Mouse (Mus musculus): ENCODE measurements around the gene Cdc42se1. TPM values are rescaled to one million over a fixed set of nuclear protein-coding genes. Genes with fewer than 3 reads are reported as not detected.

Gene Cdc42se1
- polyA plus RNA-seq, 1 experiment from 2014 or later, result 72.9 TPM

DNA sequence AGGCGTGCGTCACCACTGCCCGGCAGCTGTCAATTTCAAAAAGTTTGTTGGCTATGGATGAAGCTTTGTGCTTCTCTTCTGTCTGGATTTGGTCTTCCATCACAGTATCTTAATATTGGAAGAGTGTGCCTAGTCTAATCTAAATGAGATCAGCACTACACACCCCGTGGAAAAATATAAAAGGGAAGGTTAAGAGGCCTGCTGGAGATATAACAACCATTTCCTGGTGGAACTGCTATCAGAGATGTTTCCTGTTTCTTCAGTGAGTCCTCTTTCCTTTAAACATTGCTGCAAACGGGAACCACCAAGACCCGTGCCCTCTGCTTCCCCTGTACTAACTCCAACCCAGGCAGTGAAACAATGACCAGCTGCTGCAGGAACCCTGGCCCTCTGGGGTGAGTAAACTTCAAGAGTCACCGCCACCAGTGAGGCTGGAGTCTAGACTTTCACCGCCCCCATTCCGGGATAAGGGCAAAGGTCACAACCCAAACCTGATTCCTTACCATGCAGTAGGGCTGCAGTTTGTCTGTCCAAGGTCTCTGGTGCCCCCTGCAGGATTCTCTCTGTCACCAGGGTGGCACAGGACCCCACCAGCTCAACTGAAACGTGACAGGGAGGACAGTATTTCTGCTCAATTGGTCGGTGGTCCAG lies 34.7 kb downstream of the Cdc42se1 start:
- H3K27me3 ChIP-seq (replicated peaks; ENCODE audit: control insufficient read depth, insufficient read depth, low read length), result no peaks in the 10 kb centered on the region
- H3K4me2 ChIP-seq (ENCODE audit: low read length), result no peak overlapping the region
- no peak overlapping the region for H3K9ac ChIP-seq (replicated peaks; ENCODE audit: low read depth, low read length)
- ATAC-seq, result no peak
- peaks cover 26% of the 10 kb centered on the region for H3K36me3 ChIP-seq (ENCODE audit: control insufficient read depth, insufficient read depth)
- H3K4me3 ChIP-seq (replicated peaks; ENCODE audit: low read length), result no peak overlapping the region
- no peaks in the 10 kb centered on the region for H3K9me3 ChIP-seq (ENCODE audit: control insufficient read depth, low read length)
- 55% methylated on average over 11 of the region's 11 CpGs for WGBS
- H3K27ac ChIP-seq (ENCODE audit: low read length), result no peak overlapping the region
- no peaks in the 10 kb centered on the region for H3K4me1 ChIP-seq (replicated peaks; ENCODE audit: control insufficient read depth, insufficient read depth, low read length)

DNA sequence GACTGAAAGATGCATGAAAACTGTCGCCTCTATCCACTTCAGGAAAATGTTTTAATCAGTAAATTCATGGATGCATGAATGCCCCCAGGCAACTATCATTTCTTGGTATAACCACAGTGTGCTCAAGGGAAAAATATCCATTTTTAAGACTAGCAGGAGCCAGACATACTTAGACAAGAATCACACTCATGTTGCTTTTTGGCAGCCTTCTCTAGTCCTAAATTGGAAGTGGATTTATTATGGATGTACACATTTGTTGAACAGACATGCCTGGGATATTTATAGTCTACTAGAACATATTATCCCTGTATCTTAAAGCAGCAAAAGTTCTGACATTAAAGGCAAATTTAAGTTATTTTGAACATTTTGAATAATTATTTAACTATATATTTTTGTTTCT lies 36.2 kb downstream of the Cdc42se1 start:
- Histone ChIP-seq H3K9me3 (ENCODE audit: control insufficient read depth, low read length) (no peaks in the 10 kb centered on the region), H3K27ac (ENCODE audit: low read length) (no peak overlapping the region), H3K36me3 (ENCODE audit: control insufficient read depth, insufficient read depth) (peaks cover 17% of the 10 kb centered on the region), H3K9ac (replicated peaks; ENCODE audit: low read depth, low read length) (no peak overlapping the region), H3K4me2 (ENCODE audit: low read length) (no peak overlapping the region), H3K4me3 (replicated peaks; ENCODE audit: low read length) (no peak overlapping the region), H3K4me1 (replicated peaks; ENCODE audit: control insufficient read depth, insufficient read depth, low read length) (no peaks in the 10 kb centered on the region), H3K27me3 (replicated peaks; ENCODE audit: control insufficient read depth, insufficient read depth, low read length) (no peaks in the 10 kb centered on the region)
- WGBS, result 83% methylated on average over 1 of the region's 1 CpGs
- ATAC-seq, result no peak

DNA sequence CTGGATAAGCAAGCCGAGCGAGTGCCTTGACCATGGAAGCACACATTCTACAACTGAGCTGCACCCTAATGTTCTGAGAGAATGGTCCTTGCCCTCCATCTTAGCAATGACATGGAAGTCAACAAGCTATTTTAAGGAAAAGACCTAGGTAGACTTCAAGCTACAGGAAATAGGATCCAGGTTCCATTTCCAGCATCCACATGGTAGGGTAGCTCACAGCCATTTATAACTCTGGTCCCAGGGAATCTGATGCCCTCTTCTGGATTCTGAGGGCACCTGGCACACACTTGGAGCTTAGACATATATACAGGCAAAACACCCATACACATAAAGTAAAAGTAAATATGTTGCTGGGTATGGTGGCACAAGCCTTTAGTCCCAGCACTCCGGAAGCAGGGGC lies 37.5 kb downstream of the Cdc42se1 start:
- Histone ChIP-seq H3K9me3 (ENCODE audit: control insufficient read depth, low read length) (no peaks in the 10 kb centered on the region), H3K9ac (replicated peaks; ENCODE audit: low read depth, low read length) (no peak overlapping the region), H3K4me1 (replicated peaks; ENCODE audit: control insufficient read depth, insufficient read depth, low read length) (no peaks in the 10 kb centered on the region), H3K4me2 (ENCODE audit: low read length) (no peak overlapping the region), H3K36me3 (ENCODE audit: control insufficient read depth, insufficient read depth) (peaks cover 17% of the 10 kb centered on the region), H3K27ac (ENCODE audit: low read length) (no peak overlapping the region), H3K27me3 (replicated peaks; ENCODE audit: control insufficient read depth, insufficient read depth, low read length) (no peaks in the 10 kb centered on the region), H3K4me3 (replicated peaks; ENCODE audit: low read length) (no peak overlapping the region)
- 97% methylated on average over 3 of the region's 3 CpGs for WGBS
- no peak for ATAC-seq

DNA sequence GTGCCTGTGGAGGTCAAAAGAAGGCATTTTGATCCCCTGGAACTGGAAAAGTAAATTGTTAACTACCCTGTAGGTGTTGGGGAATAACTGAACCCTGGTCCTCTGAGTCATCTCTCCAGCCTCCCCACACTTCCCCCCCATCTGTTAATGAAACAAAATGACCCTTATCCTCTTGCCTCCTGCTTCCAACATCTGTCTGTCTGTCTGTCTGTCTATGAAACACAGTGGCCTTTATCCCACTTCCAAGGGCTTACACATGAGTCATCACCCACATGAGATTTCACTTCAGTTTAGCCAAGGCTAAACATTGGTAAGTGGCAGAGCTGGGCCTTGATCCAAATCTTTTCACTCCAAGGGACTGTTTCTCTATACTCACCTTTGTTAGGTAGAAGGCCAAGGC lies 39.3 kb downstream of the Cdc42se1 start:
- H3K4me3 ChIP-seq (replicated peaks; ENCODE audit: low read length), result no peak overlapping the region
- no peak overlapping the region for H3K4me2 ChIP-seq (ENCODE audit: low read length)
- no peaks in the 10 kb centered on the region for H3K9me3 ChIP-seq (ENCODE audit: control insufficient read depth, low read length)
- H3K9ac ChIP-seq (replicated peaks; ENCODE audit: low read depth, low read length), result no peak overlapping the region
- no peak overlapping the region for H3K27ac ChIP-seq (ENCODE audit: low read length)
- no peak for ATAC-seq
- no peaks in the 10 kb centered on the region for H3K27me3 ChIP-seq (replicated peaks; ENCODE audit: control insufficient read depth, insufficient read depth, low read length)
- H3K36me3 ChIP-seq (ENCODE audit: control insufficient read depth, insufficient read depth), result peaks cover 11% of the 10 kb centered on the region
- no peaks in the 10 kb centered on the region for H3K4me1 ChIP-seq (replicated peaks; ENCODE audit: control insufficient read depth, insufficient read depth, low read length)

DNA sequence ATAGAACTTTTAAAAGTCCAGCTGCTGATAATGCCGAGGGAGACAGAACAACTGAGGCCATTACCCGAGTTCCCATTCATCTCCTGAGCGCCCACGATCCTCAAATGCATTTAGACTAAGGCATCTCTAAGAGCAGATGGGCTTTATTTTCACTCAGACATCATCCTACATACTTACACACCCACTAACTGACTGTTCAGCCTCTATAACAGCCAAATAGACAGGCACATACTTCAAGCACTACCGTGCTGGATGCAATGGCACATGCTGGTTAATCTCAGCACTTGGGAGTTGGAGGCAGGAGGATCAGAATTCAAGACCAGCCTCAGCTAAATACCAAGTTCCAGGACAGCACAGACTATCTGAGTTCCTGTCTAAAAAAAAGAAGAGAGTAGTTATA lies 41.3 kb downstream of the Cdc42se1 start:
- Histone ChIP-seq H3K9me3 (ENCODE audit: control insufficient read depth, low read length) (no peaks in the 10 kb centered on the region), H3K27me3 (replicated peaks; ENCODE audit: control insufficient read depth, insufficient read depth, low read length) (no peaks in the 10 kb centered on the region), H3K9ac (replicated peaks; ENCODE audit: low read depth, low read length) (no peak overlapping the region), H3K27ac (ENCODE audit: low read length) (no peak overlapping the region), H3K4me1 (replicated peaks; ENCODE audit: control insufficient read depth, insufficient read depth, low read length) (no peaks in the 10 kb centered on the region), H3K36me3 (ENCODE audit: control insufficient read depth, insufficient read depth) (peaks cover 7% of the 10 kb centered on the region), H3K4me3 (replicated peaks; ENCODE audit: low read length) (no peak overlapping the region), H3K4me2 (ENCODE audit: low read length) (no peak overlapping the region)
- WGBS, result 84% methylated on average over 5 of the region's 5 CpGs
- no peak for ATAC-seq

DNA sequence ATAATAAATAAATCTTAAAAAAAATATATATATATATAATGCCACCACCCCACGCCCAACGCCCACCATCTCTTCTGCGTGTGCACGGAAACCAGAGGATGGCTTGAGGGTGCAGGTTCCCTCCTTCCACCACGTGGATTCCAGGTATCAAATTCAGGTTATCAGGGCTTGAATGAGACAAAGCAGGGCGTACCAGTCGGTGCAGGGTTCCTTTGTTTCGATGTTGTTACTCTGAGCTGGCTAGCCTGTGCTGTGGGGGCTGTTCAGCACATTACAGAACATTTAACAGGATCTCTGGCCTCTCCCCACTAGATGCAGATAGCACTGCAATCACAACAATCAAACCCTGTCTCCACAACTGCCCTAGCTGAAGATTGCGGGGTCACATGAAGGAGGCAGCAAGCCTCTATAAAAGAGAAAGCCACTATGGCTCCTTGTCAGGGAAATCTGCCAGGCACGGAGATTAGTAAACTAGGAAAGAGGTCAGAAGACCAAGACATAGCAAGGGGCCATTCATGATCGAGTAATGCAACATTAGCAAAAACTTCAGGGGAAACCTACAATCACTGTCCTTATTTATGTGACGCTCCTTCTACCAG lies 42.3 kb downstream of the Cdc42se1 start:
- H3K4me1 ChIP-seq (replicated peaks; ENCODE audit: control insufficient read depth, insufficient read depth, low read length), result no peaks in the 10 kb centered on the region
- 79% methylated on average over 12 of the region's 12 CpGs for WGBS
- no peak overlapping the region for H3K4me3 ChIP-seq (replicated peaks; ENCODE audit: low read length)
- no peak overlapping the region for H3K9ac ChIP-seq (replicated peaks; ENCODE audit: low read depth, low read length)
- peaks cover 7% of the 10 kb centered on the region for H3K36me3 ChIP-seq (ENCODE audit: control insufficient read depth, insufficient read depth)
- H3K27ac ChIP-seq (ENCODE audit: low read length), result no peak overlapping the region
- no peaks in the 10 kb centered on the region for H3K9me3 ChIP-seq (ENCODE audit: control insufficient read depth, low read length)
- no peak overlapping the region for H3K4me2 ChIP-seq (ENCODE audit: low read length)
- ATAC-seq, result no peak
- no peaks in the 10 kb centered on the region for H3K27me3 ChIP-seq (replicated peaks; ENCODE audit: control insufficient read depth, insufficient read depth, low read length)

DNA sequence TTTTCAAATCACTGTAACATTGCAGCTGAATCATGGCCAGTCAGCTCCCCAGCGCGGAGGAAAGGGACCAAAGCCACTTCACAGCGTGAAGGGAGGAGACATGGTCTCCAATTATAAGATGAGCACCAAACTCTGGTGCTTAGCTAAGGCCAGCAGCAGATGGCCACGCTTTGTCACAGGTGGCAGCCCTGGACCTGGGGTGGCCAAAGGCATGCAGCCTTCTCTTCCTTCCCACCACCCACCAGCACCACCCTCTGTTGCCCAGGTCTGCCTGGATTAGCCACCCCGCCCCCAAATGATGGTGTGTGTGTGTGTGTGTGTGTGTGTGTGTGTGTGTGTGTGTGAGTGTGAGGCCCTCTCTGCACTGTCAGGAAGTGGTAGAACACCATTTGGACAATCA lies 44.9 kb downstream of the Cdc42se1 start:
- WGBS, result 86% methylated on average over 5 of the region's 5 CpGs
- H3K27ac ChIP-seq (ENCODE audit: low read length), result no peak overlapping the region
- no peaks in the 10 kb centered on the region for H3K27me3 ChIP-seq (replicated peaks; ENCODE audit: control insufficient read depth, insufficient read depth, low read length)
- no peak overlapping the region for H3K9ac ChIP-seq (replicated peaks; ENCODE audit: low read depth, low read length)
- no peaks in the 10 kb centered on the region for H3K36me3 ChIP-seq (ENCODE audit: control insufficient read depth, insufficient read depth)
- H3K9me3 ChIP-seq (ENCODE audit: control insufficient read depth, low read length), result no peaks in the 10 kb centered on the region
- no peaks in the 10 kb centered on the region for H3K4me1 ChIP-seq (replicated peaks; ENCODE audit: control insufficient read depth, insufficient read depth, low read length)
- no peak overlapping the region for H3K4me3 ChIP-seq (replicated peaks; ENCODE audit: low read length)
- no peak overlapping the region for H3K4me2 ChIP-seq (ENCODE audit: low read length)
- no peak for ATAC-seq

DNA sequence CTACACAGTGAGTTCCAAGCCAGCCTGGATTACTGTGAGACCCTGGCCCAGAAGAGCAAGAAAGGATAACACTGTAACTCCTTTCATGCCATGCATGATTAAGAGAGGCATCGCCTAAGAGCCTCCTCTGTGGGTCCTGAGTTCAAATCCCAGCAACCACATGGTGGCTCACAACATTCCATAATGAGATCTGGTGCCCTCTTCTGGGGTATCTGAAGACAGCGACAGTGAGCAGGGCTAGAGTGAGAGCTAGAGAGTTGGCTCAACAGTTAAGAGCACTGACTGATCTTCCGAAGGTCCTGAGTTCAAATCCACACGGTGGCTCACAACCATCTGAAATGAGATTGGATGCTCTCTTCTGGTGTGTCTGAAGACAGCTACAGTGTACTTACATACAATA lies 45.9 kb downstream of the Cdc42se1 start:
- H3K27ac ChIP-seq (ENCODE audit: low read length), result no peak overlapping the region
- H3K9ac ChIP-seq (replicated peaks; ENCODE audit: low read depth, low read length), result no peak overlapping the region
- H3K4me2 ChIP-seq (ENCODE audit: low read length), result no peak overlapping the region
- WGBS, result 88% methylated on average over 4 of the region's 4 CpGs
- H3K9me3 ChIP-seq (ENCODE audit: control insufficient read depth, low read length), result no peaks in the 10 kb centered on the region
- no peaks in the 10 kb centered on the region for H3K4me1 ChIP-seq (replicated peaks; ENCODE audit: control insufficient read depth, insufficient read depth, low read length)
- no peaks in the 10 kb centered on the region for H3K36me3 ChIP-seq (ENCODE audit: control insufficient read depth, insufficient read depth)
- no peak for ATAC-seq
- no peak overlapping the region for H3K4me3 ChIP-seq (replicated peaks; ENCODE audit: low read length)
- no peaks in the 10 kb centered on the region for H3K27me3 ChIP-seq (replicated peaks; ENCODE audit: control insufficient read depth, insufficient read depth, low read length)

DNA sequence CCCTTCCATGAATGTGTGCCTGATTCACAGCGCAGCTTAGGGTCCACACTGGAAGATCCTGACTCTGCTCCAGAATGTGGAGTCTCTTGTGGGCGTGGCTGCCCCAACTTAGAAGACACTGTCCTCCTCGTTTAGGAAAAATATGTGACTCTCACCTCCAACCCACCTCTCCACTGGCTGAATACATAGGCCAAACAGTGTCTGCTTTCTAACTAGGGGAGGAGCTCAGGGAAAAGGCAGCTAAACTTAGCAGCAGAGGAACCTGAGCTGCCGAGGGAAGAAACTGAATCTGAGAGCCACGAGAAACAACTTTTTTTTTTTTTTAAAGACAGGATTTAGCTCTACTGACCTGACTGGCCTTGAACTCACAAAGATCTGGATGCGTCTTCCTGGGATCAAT lies 46.6 kb downstream of the Cdc42se1 start:
- H3K9me3 ChIP-seq (ENCODE audit: control insufficient read depth, low read length), result no peaks in the 10 kb centered on the region
- ATAC-seq, result no peak
- no peak overlapping the region for H3K4me3 ChIP-seq (replicated peaks; ENCODE audit: low read length)
- no peak overlapping the region for H3K4me2 ChIP-seq (ENCODE audit: low read length)
- no peak overlapping the region for H3K27ac ChIP-seq (ENCODE audit: low read length)
- H3K9ac ChIP-seq (replicated peaks; ENCODE audit: low read depth, low read length), result no peak overlapping the region
- H3K4me1 ChIP-seq (replicated peaks; ENCODE audit: control insufficient read depth, insufficient read depth, low read length), result no peaks in the 10 kb centered on the region
- no peaks in the 10 kb centered on the region for H3K27me3 ChIP-seq (replicated peaks; ENCODE audit: control insufficient read depth, insufficient read depth, low read length)
- 83% methylated on average over 6 of the region's 6 CpGs for WGBS
- H3K36me3 ChIP-seq (ENCODE audit: control insufficient read depth, insufficient read depth), result no peaks in the 10 kb centered on the region

All from forebrain, embryonic 16.5 days (tissue).